Mouse (Mus musculus): ENCODE measurements around the gene Socs2.

GRCm38 (mm10) chr10:95426207-95427115, 9.5 kb upstream of the Socs2 start:
- no peak for TF ChIP-seq CTCF (IDR thresholded peaks at IDR 0.05; ENCODE audit: insufficient read depth, low read length)
- TF ChIP-seq POLR2A (IDR thresholded peaks at IDR 0.05; ENCODE audit: borderline replicate concordance, extremely low read depth, low read depth, low read length) = no peak

Measured in lung, adult 2 months (tissue).